Mouse (Mus musculus) liver, embryonic 18 days (tissue): ENCODE data around the gene Egr4. TPM values are rescaled to one million over a fixed set of nuclear protein-coding genes. Genes with fewer than 3 reads are reported as not detected.

Experiments used
- polyA plus RNA-seq: library from polyadenylated mRNA; depleted of rRNA; stranded (reverse); fragments of >200 nt; gene quantifications from 2 replicates; pipeline ENCODE4 v1.2.3, GENCODE M21; 2012; rRNA removed

The Egr4 gene
- polyA plus RNA-seq = not detected in 2 replicates

GRCm38 (mm10) chr6:85513531-85513910 lies at the start of gene Egr4:
Egr4 (minus strand) TSS chr6:85513589.

GRCm38 (mm10) chr6:85502911-85503250 lies 10.5 kb downstream of the Egr4 start, which contains the start of gene Fbxo41:
Fbxo41 (minus strand) TSS chr6:85502994.

Other genes with a start within 250 kb of the Egr4 start
- gene Sfxn5, start 180.2 kb downstream of the Egr4 start, polyA plus RNA-seq = 2.0 TPM in 2 replicates
- 0.70 TPM in 2 replicates for gene Rab11fip5, start 139.0 kb downstream of the Egr4 start, polyA plus RNA-seq
- gene Noto, start 89.7 kb downstream of the Egr4 start, polyA plus RNA-seq = not detected in 2 replicates
- 13.8 and 15.2 TPM in 2 replicates for gene Smyd5, start 81.6 kb downstream of the Egr4 start, polyA plus RNA-seq
- 109 and 115 TPM in 2 replicates for gene Cct7, start 62.1 kb downstream of the Egr4 start, polyA plus RNA-seq
- 10.3 and 10.8 TPM in 2 replicates for gene Pradc1, start 61.6 kb downstream of the Egr4 start, polyA plus RNA-seq
- under 0.01 and 0.01 TPM in 2 replicates for gene Fbxo41, start 10.6 kb downstream of the Egr4 start, polyA plus RNA-seq
- 1.0 and 1.1 TPM in 2 replicates for gene Alms1, start 73.9 kb upstream of the Egr4 start, polyA plus RNA-seq
- 0.01 and 0.02 TPM in 2 replicates for gene Nat8f7, start 199.6 kb upstream of the Egr4 start, polyA plus RNA-seq